Mouse (Mus musculus) brain, embryonic 14.5 days (tissue): Measurements from ENCODE around the gene Krtcap2.

Experiments
- CTCF ChIP-seq: fragments of 200-500 bp; IDR thresholded peaks from 2 replicates; pipeline ENCODE4 v1.5.1; 2012; ENCODE audit warnings: inconsistent platforms, mild to moderate bottlenecking, moderate library complexity, borderline replicate concordance; ENCODE audit not compliant: insufficient read depth, insufficient read length; ENCODE audit errors: extremely low read depth
- POLR2A ChIP-seq: fragments of 200-500 bp; IDR thresholded peaks from 2 replicates; pipeline ENCODE4 v1.6.1; 2012; ENCODE audit warnings: mild to moderate bottlenecking, inconsistent platforms, borderline replicate concordance; ENCODE audit not compliant: poor library complexity, insufficient read depth, insufficient read length, severe bottlenecking; ENCODE audit errors: extremely low read depth

- TF ChIP-seq POLR2A (no peak), CTCF (no peak)
Observed at GRCm38 (mm10) chr3:89230561-89230960, 15.2 kb upstream of the Krtcap2 start.
